Mouse (Mus musculus): ENCODE data around the gene Psmb11. TPM values are rescaled to one million over a fixed set of nuclear protein-coding genes. Genes with fewer than 3 reads are reported as not detected.

Psmb11 gene
- polyA plus RNA-seq, 1 experiment = 0.38 TPM

- TF ChIP-seq POLR2A (IDR thresholded peaks at IDR 0.05; ENCODE audit: control insufficient read depth, low read depth, low read length) (no peak), CTCF (IDR thresholded peaks at IDR 0.05; ENCODE audit: control insufficient read depth, insufficient read depth, insufficient replicate concordance, low read depth, low read length) (no peak)
- Histone ChIP-seq H3K4me1 (ENCODE audit: control insufficient read depth, insufficient read depth, low read length) (no peaks in the 10 kb centered on the region; the same call in none of the 2 replicates), H3K4me3 (ENCODE audit: control insufficient read depth, low read depth, low read length) (no peak overlapping the region), H3K27ac (ENCODE audit: control insufficient read depth, insufficient read depth, low read depth, low read length) (no peak overlapping the region), H3K27me3 (ENCODE audit: control insufficient read depth, insufficient read depth, low read length) (no peaks in the 10 kb centered on the region), H3K36me3 (ENCODE audit: control insufficient read depth, insufficient read depth, low read length) (no peaks in the 10 kb centered on the region; the same call in 1 of the 2 replicates)
These were observed 4.9 kb upstream of the Psmb11 start for GRCm38 (mm10) chr14:54616226-54616825.

- Histone ChIP-seq H3K36me3 (ENCODE audit: control insufficient read depth, insufficient read depth, low read length) (no peaks in the 10 kb centered on the region; the same call in 1 of the 2 replicates), H3K27ac (ENCODE audit: control insufficient read depth, insufficient read depth, low read depth, low read length) (peak overlapping the region; percentile 91), H3K4me1 (ENCODE audit: control insufficient read depth, insufficient read depth, low read length) (no peaks in the 10 kb centered on the region; the same call in none of the 2 replicates), H3K27me3 (ENCODE audit: control insufficient read depth, insufficient read depth, low read length) (no peaks in the 10 kb centered on the region), H3K4me3 (ENCODE audit: control insufficient read depth, low read depth, low read length) (peak overlapping the region; percentile 99)
- no peak for TF ChIP-seq CTCF (IDR thresholded peaks at IDR 0.05; ENCODE audit: control insufficient read depth, insufficient read depth, insufficient replicate concordance, low read depth, low read length)
- TF ChIP-seq POLR2A (IDR thresholded peaks at IDR 0.05; ENCODE audit: control insufficient read depth, low read depth, low read length) = no peak; the same call in 1 of the 2 replicates
These were observed 3.9 kb upstream of the Psmb11 start for GRCm38 (mm10) chr14:54617152-54617896.

DNA sequence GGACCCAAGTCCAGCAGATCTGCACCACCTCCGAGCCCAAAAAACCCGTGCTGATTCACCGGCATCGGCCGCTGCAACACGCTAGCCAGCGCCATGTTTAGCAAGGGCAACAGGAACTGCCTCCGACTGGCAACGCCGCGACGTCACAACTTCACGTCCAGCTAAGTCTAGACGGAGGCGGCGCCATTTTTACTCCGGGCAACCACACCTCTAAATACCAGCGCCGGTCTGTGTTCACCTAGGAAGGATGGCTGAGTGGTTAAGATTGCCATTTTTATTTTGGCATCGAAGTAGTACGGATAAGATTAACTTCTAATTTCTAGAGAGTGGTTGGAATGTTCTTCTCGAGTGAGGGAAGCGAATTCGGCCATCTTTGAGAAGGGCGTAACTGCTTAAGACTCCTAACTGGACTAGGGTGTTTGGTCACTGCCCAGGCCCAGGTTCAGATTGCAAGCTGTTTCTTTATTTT, 3.3 kb upstream of the Psmb11 start, which contains the start of gene Psmb5:
TSS of gene Psmb5 (minus strand) at position 126 of the 469 bp plus-strand sequence.
- no peaks in the 10 kb centered on the region; the same call in none of the 2 replicates for H3K4me1 ChIP-seq (ENCODE audit: control insufficient read depth, insufficient read depth, low read length)
- H3K27ac ChIP-seq (ENCODE audit: control insufficient read depth, insufficient read depth, low read depth, low read length) = peak within 1 kb of the TSS; percentile 91
- TF ChIP-seq CTCF (IDR thresholded peaks at IDR 0.05; ENCODE audit: control insufficient read depth, insufficient read depth, insufficient replicate concordance, low read depth, low read length) (no peak), POLR2A (IDR thresholded peaks at IDR 0.05; ENCODE audit: control insufficient read depth, low read depth, low read length) (peak; percentile 81)
- H3K27me3 ChIP-seq (ENCODE audit: control insufficient read depth, insufficient read depth, low read length) = no peaks in the 10 kb centered on the region
- peak within 1 kb of the TSS; percentile 99 for H3K4me3 ChIP-seq (ENCODE audit: control insufficient read depth, low read depth, low read length)
- H3K36me3 ChIP-seq (ENCODE audit: control insufficient read depth, insufficient read depth, low read length) = no peaks in the 10 kb centered on the region; the same call in 1 of the 2 replicates

- Histone ChIP-seq H3K4me1 (ENCODE audit: control insufficient read depth, insufficient read depth, low read length) (no peaks in the 10 kb centered on the region; the same call in none of the 2 replicates), H3K27me3 (ENCODE audit: control insufficient read depth, insufficient read depth, low read length) (no peaks in the 10 kb centered on the region), H3K27ac (ENCODE audit: control insufficient read depth, insufficient read depth, low read depth, low read length) (no peak overlapping the region), H3K4me3 (ENCODE audit: control insufficient read depth, low read depth, low read length) (no peak overlapping the region), H3K36me3 (ENCODE audit: control insufficient read depth, insufficient read depth, low read length) (no peaks in the 10 kb centered on the region)
- TF ChIP-seq POLR2A (IDR thresholded peaks at IDR 0.05; ENCODE audit: control insufficient read depth, low read depth, low read length) (no peak), CTCF (IDR thresholded peaks at IDR 0.05; ENCODE audit: control insufficient read depth, insufficient read depth, insufficient replicate concordance, low read depth, low read length) (no peak)
These were observed 2.1 kb downstream of the Psmb11 start for GRCm38 (mm10) chr14:54623334-54623733.

DNA sequence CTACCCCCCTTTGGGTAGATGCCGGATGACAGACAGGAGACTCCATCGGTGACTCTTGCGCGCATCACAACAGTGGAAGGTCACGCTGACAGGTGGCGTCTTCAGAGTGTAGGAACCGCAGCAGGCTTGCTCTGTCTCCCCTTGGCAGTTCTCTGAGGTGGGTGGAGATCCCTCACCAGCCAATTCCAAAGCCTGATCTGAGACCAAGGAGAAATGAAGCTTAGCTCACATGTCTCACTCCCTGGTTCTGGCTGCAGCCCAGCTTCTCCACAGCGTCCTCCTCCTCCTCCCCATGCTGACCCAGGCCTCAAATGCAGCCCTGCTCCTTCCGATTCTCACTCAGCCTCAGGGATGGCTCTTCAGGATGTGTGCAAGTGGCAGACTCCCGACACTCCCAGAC, 3.7 kb downstream of the Psmb11 start:
- H3K36me3 ChIP-seq (ENCODE audit: control insufficient read depth, insufficient read depth, low read length) = no peaks in the 10 kb centered on the region
- H3K4me3 ChIP-seq (ENCODE audit: control insufficient read depth, low read depth, low read length) = no peak overlapping the region
- H3K27me3 ChIP-seq (ENCODE audit: control insufficient read depth, insufficient read depth, low read length) = no peaks in the 10 kb centered on the region
- no peak overlapping the region for H3K27ac ChIP-seq (ENCODE audit: control insufficient read depth, insufficient read depth, low read depth, low read length)
- TF ChIP-seq POLR2A (IDR thresholded peaks at IDR 0.05; ENCODE audit: control insufficient read depth, low read depth, low read length) (no peak), CTCF (IDR thresholded peaks at IDR 0.05; ENCODE audit: control insufficient read depth, insufficient read depth, insufficient replicate concordance, low read depth, low read length) (no peak)
- no peaks in the 10 kb centered on the region; the same call in 1 of the 2 replicates for H3K4me1 ChIP-seq (ENCODE audit: control insufficient read depth, insufficient read depth, low read length)

DNA sequence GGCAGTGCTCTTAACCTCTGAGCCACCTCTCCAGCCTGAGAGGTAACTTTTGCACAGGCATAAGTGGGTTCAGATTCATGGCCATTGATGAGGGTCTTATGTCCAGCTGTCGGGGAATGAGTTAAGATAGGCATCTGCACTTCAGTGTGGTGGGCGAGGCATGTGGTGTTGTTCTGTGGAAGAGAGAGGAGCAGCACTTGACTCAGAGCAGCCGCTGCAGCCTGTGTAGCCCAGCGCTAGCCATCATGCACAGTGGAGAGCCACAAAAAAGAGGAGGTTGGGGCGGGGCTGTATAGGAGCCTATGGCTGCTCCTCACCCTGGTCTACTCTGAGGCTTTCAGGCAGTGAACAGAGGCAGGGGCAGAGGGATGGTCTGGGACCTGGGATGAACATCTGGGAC, 6.9 kb downstream of the Psmb11 start:
- no peaks in the 10 kb centered on the region for H3K27me3 ChIP-seq (ENCODE audit: control insufficient read depth, insufficient read depth, low read length)
- no peak for TF ChIP-seq CTCF (IDR thresholded peaks at IDR 0.05; ENCODE audit: control insufficient read depth, insufficient read depth, insufficient replicate concordance, low read depth, low read length)
- no peak for TF ChIP-seq POLR2A (IDR thresholded peaks at IDR 0.05; ENCODE audit: control insufficient read depth, low read depth, low read length)
- no peaks in the 10 kb centered on the region for H3K36me3 ChIP-seq (ENCODE audit: control insufficient read depth, insufficient read depth, low read length)
- no peak overlapping the region for H3K27ac ChIP-seq (ENCODE audit: control insufficient read depth, insufficient read depth, low read depth, low read length)
- no peak overlapping the region for H3K4me3 ChIP-seq (ENCODE audit: control insufficient read depth, low read depth, low read length)
- peaks cover 12% of the 10 kb centered on the region for H3K4me1 ChIP-seq (ENCODE audit: control insufficient read depth, insufficient read depth, low read length)

DNA sequence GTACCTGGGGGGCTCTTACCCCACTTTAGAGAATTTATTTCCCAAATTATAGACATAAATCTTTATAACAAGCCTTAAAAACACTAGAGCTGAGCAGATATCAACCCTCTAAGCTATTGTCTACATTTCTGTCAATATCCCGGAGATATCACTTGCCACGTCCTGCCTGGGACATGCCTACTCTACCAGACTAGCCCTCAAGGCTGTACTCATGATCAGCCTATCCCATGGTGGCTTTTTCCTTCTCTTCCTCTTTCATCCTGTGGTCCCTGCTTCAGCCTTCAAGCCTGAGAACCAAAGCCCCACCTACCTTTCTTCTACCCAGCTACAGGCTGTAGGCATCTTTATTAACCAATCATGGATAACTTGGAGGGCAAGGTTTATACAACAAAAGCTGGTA, 8.6 kb downstream of the Psmb11 start:
- Histone ChIP-seq H3K4me3 (ENCODE audit: control insufficient read depth, low read depth, low read length) (no peak overlapping the region), H3K27me3 (ENCODE audit: control insufficient read depth, insufficient read depth, low read length) (no peaks in the 10 kb centered on the region), H3K4me1 (ENCODE audit: control insufficient read depth, insufficient read depth, low read length) (peaks cover 12% of the 10 kb centered on the region), H3K36me3 (ENCODE audit: control insufficient read depth, insufficient read depth, low read length) (no peaks in the 10 kb centered on the region), H3K27ac (ENCODE audit: control insufficient read depth, insufficient read depth, low read depth, low read length) (no peak overlapping the region)
- no peak for TF ChIP-seq POLR2A (IDR thresholded peaks at IDR 0.05; ENCODE audit: control insufficient read depth, low read depth, low read length)
- no peak for TF ChIP-seq CTCF (IDR thresholded peaks at IDR 0.05; ENCODE audit: control insufficient read depth, insufficient read depth, insufficient replicate concordance, low read depth, low read length)
